Mouse (Mus musculus): ENCODE results near the gene Aplf. TPM values are rescaled to one million over a fixed set of nuclear protein-coding genes. Genes with fewer than 3 reads are reported as not detected.
A peak's percentile ranks its signal among the peaks of the same experiment; 100 is the strongest.
"Not testable (repeated sequence)": the region's sequence is repeated elsewhere in the genome, so short reads cannot be mapped to it uniquely, and the experiment has no call there.

Gene Aplf
- polyA plus RNA-seq, 1 experiment from 2014 or later = 15.5 TPM

DNA sequence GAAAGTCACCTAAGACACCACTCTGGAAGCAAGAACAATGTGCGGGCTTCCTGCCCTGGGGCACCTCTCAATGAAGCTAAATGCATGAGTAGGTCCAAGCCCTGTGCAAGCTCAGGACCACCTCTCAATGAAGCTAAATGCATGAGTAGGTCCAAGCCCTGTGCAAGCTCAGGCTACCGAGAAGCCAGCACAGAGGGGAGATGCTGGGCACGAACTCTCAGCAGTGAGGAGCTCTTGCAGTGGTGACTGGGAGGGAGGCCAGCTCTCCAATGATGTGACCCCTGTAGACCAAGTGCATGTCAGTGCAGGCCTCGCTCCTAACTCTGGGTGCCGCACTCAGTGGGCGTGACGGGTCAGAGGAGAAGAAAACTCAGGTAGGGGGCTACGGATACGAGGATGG, 19.3 kb downstream of the Aplf start:
- H3K27me3 ChIP-seq (ENCODE audit: control insufficient read depth, insufficient read depth, low read length) = no peaks in the 10 kb centered on the region
- no peaks in the 10 kb centered on the region; the same call in 1 of the 2 replicates for H3K4me1 ChIP-seq (ENCODE audit: control insufficient read depth, insufficient read depth, low read length)
- H3K9ac ChIP-seq (ENCODE audit: low read length) = no peak overlapping the region
- no peak overlapping the region for H3K4me3 ChIP-seq (replicated peaks; ENCODE audit: low read length)
- no peak for ATAC-seq (ENCODE audit: insufficient read depth, low FRiP score)
- H3K27ac ChIP-seq (ENCODE audit: low read length) = no peak overlapping the region
- H3K4me2 ChIP-seq (ENCODE audit: low read depth, low read length) = no peak overlapping the region
- H3K9me3 ChIP-seq (replicated peaks; ENCODE audit: control insufficient read depth, low read length) = no peaks in the 10 kb centered on the region
- H3K36me3 ChIP-seq (ENCODE audit: control insufficient read depth, insufficient read depth, low read length) = no peaks in the 10 kb centered on the region
- 94% methylated on average over 9 of the region's 9 CpGs for WGBS

DNA sequence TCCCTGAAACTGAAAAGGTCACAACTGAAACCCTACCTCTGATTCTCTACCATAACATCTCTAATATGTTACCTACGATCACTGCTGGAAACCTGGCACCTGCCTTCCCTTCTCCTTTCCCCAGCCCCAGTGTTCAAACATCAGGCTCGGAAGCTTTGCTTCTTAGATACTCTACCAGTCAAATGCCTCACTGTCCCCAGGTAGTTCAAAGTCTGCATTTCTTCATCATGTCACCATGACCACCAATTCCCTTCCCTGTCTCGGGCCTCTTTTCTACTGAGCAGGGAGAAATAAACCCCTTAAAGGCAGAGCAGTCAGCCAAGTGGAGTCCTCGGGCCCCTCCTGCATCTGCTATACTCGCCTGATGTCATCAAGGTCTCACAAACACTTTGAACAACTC, 20.2 kb downstream of the Aplf start:
- Histone ChIP-seq H3K4me3 (replicated peaks; ENCODE audit: low read length) (no peak overlapping the region), H3K9ac (ENCODE audit: low read length) (no peak overlapping the region), H3K4me1 (ENCODE audit: control insufficient read depth, insufficient read depth, low read length) (no peaks in the 10 kb centered on the region; the same call in 1 of the 2 replicates), H3K4me2 (ENCODE audit: low read depth, low read length) (no peak overlapping the region), H3K36me3 (ENCODE audit: control insufficient read depth, insufficient read depth, low read length) (no peaks in the 10 kb centered on the region), H3K27me3 (ENCODE audit: control insufficient read depth, insufficient read depth, low read length) (no peaks in the 10 kb centered on the region), H3K9me3 (replicated peaks; ENCODE audit: control insufficient read depth, low read length) (no peaks in the 10 kb centered on the region), H3K27ac (ENCODE audit: low read length) (no peak overlapping the region)
- WGBS = 80% methylated on average over 5 of the region's 5 CpGs
- no peak for ATAC-seq (ENCODE audit: insufficient read depth, low FRiP score)

DNA sequence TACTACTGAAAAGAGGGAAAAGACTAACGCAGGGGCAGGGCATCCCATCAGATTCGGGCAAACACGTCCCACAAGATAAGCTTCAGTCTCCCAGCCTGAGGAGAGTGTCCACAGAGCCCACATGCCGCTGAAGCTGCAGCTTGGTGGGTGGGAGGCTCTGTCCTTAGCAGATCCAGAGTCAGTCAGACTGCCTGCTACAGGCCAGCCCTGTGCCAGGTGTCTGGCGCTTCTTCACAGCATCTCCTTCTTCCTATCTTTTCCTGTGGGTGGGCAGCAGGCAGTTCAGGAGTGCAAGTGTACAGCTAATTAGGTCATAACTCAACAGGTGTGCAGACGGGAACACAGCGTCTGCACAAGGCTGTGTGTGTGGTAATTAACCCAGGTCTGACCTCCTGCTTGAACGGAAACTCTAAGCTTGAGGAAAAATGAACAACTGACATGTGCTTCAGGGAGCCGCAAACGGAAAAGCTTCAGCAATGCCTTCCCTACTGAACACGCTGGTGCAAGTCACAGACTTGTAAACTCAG, 33.8 kb downstream of the Aplf start:
- H3K4me2 ChIP-seq (ENCODE audit: low read depth, low read length) = no peak overlapping the region
- H3K27me3 ChIP-seq (ENCODE audit: control insufficient read depth, insufficient read depth, low read length) = no peaks in the 10 kb centered on the region
- no peaks in the 10 kb centered on the region for H3K9me3 ChIP-seq (replicated peaks; ENCODE audit: control insufficient read depth, low read length)
- H3K27ac ChIP-seq (ENCODE audit: low read length) = no peak overlapping the region
- no peak overlapping the region for H3K9ac ChIP-seq (ENCODE audit: low read length)
- 0 out of 2 replicates have a peak, but pooled peaks cover 4% of the 10 kb centered on the region for H3K4me1 ChIP-seq (ENCODE audit: control insufficient read depth, insufficient read depth, low read length)
- ATAC-seq (ENCODE audit: insufficient read depth, low FRiP score) = no peak
- H3K36me3 ChIP-seq (ENCODE audit: control insufficient read depth, insufficient read depth, low read length) = peaks cover 3% of the 10 kb centered on the region; the same call in 1 of the 2 replicates
- H3K4me3 ChIP-seq (replicated peaks; ENCODE audit: low read length) = no peak overlapping the region
- WGBS = 32% methylated on average over 11 of the region's 11 CpGs

DNA sequence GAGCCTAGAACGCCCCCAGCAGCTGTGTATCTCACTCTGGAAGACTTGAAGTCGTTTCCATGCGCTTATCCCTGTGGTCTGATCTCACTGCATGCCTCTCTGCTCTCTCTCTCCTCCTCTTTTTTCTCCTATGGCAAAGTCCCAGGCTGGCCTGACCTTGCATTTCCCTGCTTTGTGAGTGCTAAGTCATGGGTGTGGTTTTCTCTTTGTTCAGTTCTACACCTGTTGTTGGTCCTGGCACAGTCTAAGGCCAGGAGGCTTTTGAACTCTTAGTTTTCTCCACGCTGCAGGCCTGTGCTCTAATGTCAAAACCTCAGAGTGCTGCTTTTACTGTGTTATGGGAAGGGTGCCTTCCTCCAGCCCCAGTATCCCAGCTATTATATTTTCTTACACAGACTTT, 39.8 kb downstream of the Aplf start:
- Histone ChIP-seq H3K27me3 (ENCODE audit: control insufficient read depth, insufficient read depth, low read length) (no peaks in the 10 kb centered on the region), H3K9me3 (replicated peaks; ENCODE audit: control insufficient read depth, low read length) (no peaks in the 10 kb centered on the region), H3K4me2 (ENCODE audit: low read depth, low read length) (no peak overlapping the region), H3K36me3 (ENCODE audit: control insufficient read depth, insufficient read depth, low read length) (0 out of 2 replicates have a peak, but pooled peaks cover 7% of the 10 kb centered on the region), H3K27ac (ENCODE audit: low read length) (no peak overlapping the region), H3K4me3 (replicated peaks; ENCODE audit: low read length) (no peak overlapping the region), H3K4me1 (ENCODE audit: control insufficient read depth, insufficient read depth, low read length) (peaks cover 4% of the 10 kb centered on the region; the same call in 1 of the 2 replicates), H3K9ac (ENCODE audit: low read length) (no peak overlapping the region)
- ATAC-seq (ENCODE audit: insufficient read depth, low FRiP score) = peak; percentile 53; the same call in 1 of the 2 replicates
- WGBS = 53% methylated on average over 4 of the region's 4 CpGs

GRCm38 (mm10) chr6:87628936-87629335, 43.1 kb downstream of the Aplf start:
- H3K9ac ChIP-seq (ENCODE audit: low read length); H3K36me3 ChIP-seq (ENCODE audit: control insufficient read depth, insufficient read depth, low read length); H3K4me1 ChIP-seq (ENCODE audit: control insufficient read depth, insufficient read depth, low read length); H3K4me3 ChIP-seq (replicated peaks; ENCODE audit: low read length); ATAC-seq (ENCODE audit: insufficient read depth, low FRiP score); H3K27me3 ChIP-seq (ENCODE audit: control insufficient read depth, insufficient read depth, low read length); H3K4me2 ChIP-seq (ENCODE audit: low read depth, low read length); H3K9me3 ChIP-seq (replicated peaks; ENCODE audit: control insufficient read depth, low read length); H3K27ac ChIP-seq (ENCODE audit: low read length): not testable (repeated sequence)
- WGBS = 77% methylated on average over 14 of the region's 15 CpGs

DNA sequence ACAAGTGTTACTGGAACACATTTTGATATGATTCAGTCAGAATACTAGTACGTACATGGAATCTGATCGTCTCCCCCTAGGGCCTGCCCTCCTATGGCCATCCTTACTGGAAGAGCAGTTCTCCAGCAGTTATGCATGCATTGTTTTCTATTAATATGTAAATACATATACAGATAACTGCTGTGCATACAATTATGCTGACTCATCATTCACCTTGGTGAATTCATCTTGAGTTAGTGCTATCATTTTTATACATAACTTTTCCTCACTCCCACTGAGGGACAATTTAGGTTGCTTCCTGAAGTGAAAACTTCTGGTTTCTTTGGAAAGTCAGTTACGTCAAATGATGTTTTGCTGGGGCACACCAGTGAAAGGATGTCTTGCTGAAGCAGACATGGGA, 48.8 kb downstream of the Aplf start:
- Histone ChIP-seq H3K27me3 (ENCODE audit: control insufficient read depth, insufficient read depth, low read length) (no peaks in the 10 kb centered on the region), H3K9me3 (replicated peaks; ENCODE audit: control insufficient read depth, low read length) (no peaks in the 10 kb centered on the region), H3K4me2 (ENCODE audit: low read depth, low read length) (no peak overlapping the region), H3K4me1 (ENCODE audit: control insufficient read depth, insufficient read depth, low read length) (peaks cover 6% of the 10 kb centered on the region), H3K27ac (ENCODE audit: low read length) (no peak overlapping the region), H3K36me3 (ENCODE audit: control insufficient read depth, insufficient read depth, low read length) (no peaks in the 10 kb centered on the region), H3K4me3 (replicated peaks; ENCODE audit: low read length) (no peak overlapping the region), H3K9ac (ENCODE audit: low read length) (no peak overlapping the region)
- no peak for ATAC-seq (ENCODE audit: insufficient read depth, low FRiP score)
- WGBS = 89% methylated on average over 3 of the region's 3 CpGs

GRCm38 (mm10) chr6:87621281-87621680, 50.7 kb downstream of the Aplf start:
- Histone ChIP-seq H3K4me3 (replicated peaks; ENCODE audit: low read length) (no peak overlapping the region), H3K9me3 (replicated peaks; ENCODE audit: control insufficient read depth, low read length) (no peaks in the 10 kb centered on the region), H3K27ac (ENCODE audit: low read length) (peak overlapping the region; percentile 73), H3K27me3 (ENCODE audit: control insufficient read depth, insufficient read depth, low read length) (no peaks in the 10 kb centered on the region), H3K36me3 (ENCODE audit: control insufficient read depth, insufficient read depth, low read length) (no peaks in the 10 kb centered on the region), H3K4me2 (ENCODE audit: low read depth, low read length) (no peak overlapping the region), H3K4me1 (ENCODE audit: control insufficient read depth, insufficient read depth, low read length) (peaks cover 6% of the 10 kb centered on the region), H3K9ac (ENCODE audit: low read length) (no peak overlapping the region)
- ATAC-seq (ENCODE audit: insufficient read depth, low FRiP score) = peak; percentile 82
- 16% methylated on average over 3 of the region's 3 CpGs for WGBS

DNA sequence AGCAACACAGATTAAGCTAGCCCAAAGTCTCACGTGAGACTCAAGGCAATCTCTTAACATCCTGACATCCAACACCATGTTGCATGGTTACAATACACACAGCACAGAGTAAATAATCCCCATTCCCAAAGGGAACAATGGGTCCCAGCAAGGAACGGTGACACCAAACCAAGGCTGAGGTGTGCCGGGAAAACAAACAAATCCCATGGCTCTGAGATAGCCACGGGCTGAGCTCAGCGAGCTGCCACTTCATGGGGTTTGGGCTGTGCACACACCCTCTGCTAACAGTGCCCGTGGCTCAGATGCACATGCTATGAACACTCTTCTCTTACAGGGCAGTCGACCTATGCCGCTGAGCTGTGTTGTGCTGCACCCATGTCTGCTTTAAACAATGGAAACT, 54.0 kb downstream of the Aplf start:
- no peaks in the 10 kb centered on the region for H3K27me3 ChIP-seq (ENCODE audit: control insufficient read depth, insufficient read depth, low read length)
- H3K4me2 ChIP-seq (ENCODE audit: low read depth, low read length) = no peak overlapping the region
- H3K9ac ChIP-seq (ENCODE audit: low read length) = no peak overlapping the region
- H3K36me3 ChIP-seq (ENCODE audit: control insufficient read depth, insufficient read depth, low read length) = no peaks in the 10 kb centered on the region
- no peak overlapping the region for H3K27ac ChIP-seq (ENCODE audit: low read length)
- H3K9me3 ChIP-seq (replicated peaks; ENCODE audit: control insufficient read depth, low read length) = no peaks in the 10 kb centered on the region
- 58% methylated on average over 8 of the region's 8 CpGs for WGBS
- H3K4me3 ChIP-seq (replicated peaks; ENCODE audit: low read length) = no peak overlapping the region
- ATAC-seq (ENCODE audit: insufficient read depth, low FRiP score) = peak; percentile 61; the same call in 1 of the 2 replicates
- H3K4me1 ChIP-seq (ENCODE audit: control insufficient read depth, insufficient read depth, low read length) = peaks cover 6% of the 10 kb centered on the region

- Histone ChIP-seq H3K36me3 (ENCODE audit: control insufficient read depth, insufficient read depth, low read length) (no peaks in the 10 kb centered on the region), H3K9me3 (replicated peaks; ENCODE audit: control insufficient read depth, low read length) (no peaks in the 10 kb centered on the region), H3K4me2 (ENCODE audit: low read depth, low read length) (no peak overlapping the region), H3K27ac (ENCODE audit: low read length) (no peak overlapping the region), H3K9ac (ENCODE audit: low read length) (no peak overlapping the region), H3K4me3 (replicated peaks; ENCODE audit: low read length) (no peak overlapping the region), H3K27me3 (ENCODE audit: control insufficient read depth, insufficient read depth, low read length) (no peaks in the 10 kb centered on the region), H3K4me1 (ENCODE audit: control insufficient read depth, insufficient read depth, low read length) (no peaks in the 10 kb centered on the region)
- 91% methylated on average over 14 of the region's 14 CpGs for WGBS
- ATAC-seq (ENCODE audit: insufficient read depth, low FRiP score) = no peak
Observed at GRCm38 (mm10) chr6:87615696-87616083, 56.3 kb downstream of the Aplf start.

Measured in stomach, embryonic 16.5 days (tissue).